Mouse (Mus musculus) limb, embryonic 11.5 days (tissue): ENCODE data around the gene Sfmbt2. TPM values are rescaled to one million over a fixed set of nuclear protein-coding genes. Genes with fewer than 3 reads are reported as not detected.
A peak's percentile ranks its signal among the peaks of the same experiment; 100 is the strongest.

Experiments used
- ATAC-seq: fragments of 200-750 bp; cut with Nextera tagmentation; 2 replicates; pipeline ENCODE4 v1.8.0; 2017; ENCODE audit warnings: low read depth; ENCODE audit not compliant: insufficient number of reproducible peaks, low FRiP score, low TSS enrichment
- DNase-seq: peaks from one replicate; pipeline ENCODE4 v3.0.0-alpha.2; 2015; ENCODE audit warnings: low spot score
- H3K27ac ChIP-seq: fragments of 300-500 bp; sonication (generic); replicated peaks from 2 replicates; pipeline ENCODE4 v1.5.1; 2014; ENCODE audit warnings: low read depth, mild to moderate bottlenecking, low read length
- H3K27me3 ChIP-seq: fragments of 300-500 bp; sonication (generic); 2 replicates; pipeline ENCODE4 v1.6.1; 2014; ENCODE audit warnings: mild to moderate bottlenecking, low read length, mixed read lengths; ENCODE audit not compliant: control insufficient read depth, insufficient read depth
- H3K36me3 ChIP-seq: fragments of 300-500 bp; sonication (generic); 2 replicates; pipeline ENCODE4 v1.6.1; 2014; ENCODE audit warnings: mild to moderate bottlenecking, low read length, moderate library complexity, mixed read lengths; ENCODE audit not compliant: control insufficient read depth, insufficient read depth
- H3K4me1 ChIP-seq: fragments of 300-500 bp; sonication (generic); 2 replicates; pipeline ENCODE4 v1.6.1; 2014; ENCODE audit warnings: low read length, mixed read lengths; ENCODE audit not compliant: control insufficient read depth, insufficient read depth
- H3K4me2 ChIP-seq: fragments of 300-500 bp; sonication (generic); 2 replicates; pipeline ENCODE4 v1.6.1; 2014; ENCODE audit warnings: low read depth, mild to moderate bottlenecking, moderate library complexity; ENCODE audit not compliant: severe bottlenecking
- H3K4me3 ChIP-seq: fragments of 300-500 bp; sonication (generic); 2 replicates; pipeline ENCODE4 v1.5.1; 2014; ENCODE audit warnings: low read depth, low read length
- H3K9ac ChIP-seq: fragments of 300-500 bp; sonication (generic); 2 replicates; pipeline ENCODE4 v1.6.1; 2014; ENCODE audit warnings: mild to moderate bottlenecking, low read length
- H3K9me3 ChIP-seq: fragments of 300-500 bp; sonication (generic); 2 replicates; pipeline ENCODE4 v1.6.1; 2016; ENCODE audit warnings: low read length; ENCODE audit not compliant: control insufficient read depth
- WGBS: fragments of 180-500 bp; shearing (Covaris S2); extraction: QIAGEN DNeasy Blood & Tissue Kit; methylation state at CpG from one replicate; pipeline ENCODE4 v1.1.7; 2014; 5-methylcytosine and 5-hydroxymethylcytosine counted together
- polyA plus RNA-seq: library from polyadenylated mRNA; unstranded; fragments of >200 nt; fragmentation: Nextera tagmentation; extraction: Ambion mirVana; gene quantifications from 2 replicates; pipeline ENCODE4 v1.2.1, GENCODE M21; 2014

Gene Sfmbt2
- polyA plus RNA-seq, 1 experiment from 2014 or later, result 1.6 TPM

GRCm38 (mm10) chr2:10374207-10375023 is 4.1 kb downstream of the Sfmbt2 start:
- peak overlapping the region; percentile 47 for H3K4me3 ChIP-seq
- no peak overlapping the region for H3K27ac ChIP-seq
- peak overlapping the region; percentile 27; the same call in 1 of the 2 replicates for H3K9ac ChIP-seq
- peaks cover 7% of the 10 kb centered on the region; the same call in 1 of the 2 replicates for H3K4me1 ChIP-seq
- H3K36me3 ChIP-seq, result no peaks in the 10 kb centered on the region
- DNase-seq, result peak; percentile 85
- H3K4me2 ChIP-seq, result peak overlapping the region; percentile 88
- H3K27me3 ChIP-seq, result peaks cover 51% of the 10 kb centered on the region
- peak; percentile 73 for ATAC-seq
- WGBS, result under 1% methylated on average over 34 of the region's 34 CpGs
- no peaks in the 10 kb centered on the region for H3K9me3 ChIP-seq

GRCm38 (mm10) chr2:10375024-10375372 is 4.7 kb downstream of the Sfmbt2 start:
- ATAC-seq (0 out of 2 replicates have a peak, but pooled peaks have one; percentile 8), DNase-seq (peak; percentile 63)
- WGBS, result under 1% methylated on average over 22 of the region's 22 CpGs
- peaks cover 45% of the 10 kb centered on the region for H3K27me3 ChIP-seq
- no peak overlapping the region for H3K27ac ChIP-seq
- peak overlapping the region; percentile 27; the same call in 1 of the 2 replicates for H3K9ac ChIP-seq
- no peaks in the 10 kb centered on the region for H3K36me3 ChIP-seq
- peaks cover 7% of the 10 kb centered on the region; the same call in 1 of the 2 replicates for H3K4me1 ChIP-seq
- H3K4me3 ChIP-seq, result peak overlapping the region; percentile 47
- peak overlapping the region; percentile 88 for H3K4me2 ChIP-seq
- H3K9me3 ChIP-seq, result no peaks in the 10 kb centered on the region

- ATAC-seq, result no peak
- no peaks in the 10 kb centered on the region for H3K4me1 ChIP-seq
These were observed 19.7 kb downstream of the Sfmbt2 start for GRCm38 (mm10) chr2:10389988-10390387.

GRCm38 (mm10) chr2:10390791-10391190 is 20.5 kb downstream of the Sfmbt2 start:
- Histone ChIP-seq H3K4me2 (no peak overlapping the region), H3K27ac (no peak overlapping the region), H3K36me3 (no peaks in the 10 kb centered on the region), H3K4me1 (no peaks in the 10 kb centered on the region), H3K27me3 (no peaks in the 10 kb centered on the region), H3K9ac (no peak overlapping the region), H3K4me3 (no peak overlapping the region), H3K9me3 (no peaks in the 10 kb centered on the region)
- ATAC-seq, result no peak
- WGBS, result 26% methylated on average over 7 of the region's 7 CpGs
- DNase-seq, result no peak

More at GRCm38 (mm10) chr2:10389988-10390387, 19.7 kb downstream of the Sfmbt2 start:
- 86% methylated on average over 4 of the region's 4 CpGs for WGBS
- Histone ChIP-seq H3K27ac (no peak overlapping the region), H3K4me2 (no peak overlapping the region), H3K9ac (no peak overlapping the region), H3K36me3 (no peaks in the 10 kb centered on the region), H3K27me3 (no peaks in the 10 kb centered on the region), H3K9me3 (no peaks in the 10 kb centered on the region), H3K4me3 (no peak overlapping the region)
- DNase-seq, result no peak

- Histone ChIP-seq H3K36me3 (no peaks in the 10 kb centered on the region), H3K4me3 (no peak overlapping the region), H3K9ac (no peak overlapping the region), H3K27ac (no peak overlapping the region), H3K9me3 (no peaks in the 10 kb centered on the region), H3K4me2 (no peak overlapping the region), H3K27me3 (no peaks in the 10 kb centered on the region), H3K4me1 (no peaks in the 10 kb centered on the region)
- DNase-seq, result no peak
- no peak for ATAC-seq
- 93% methylated on average over 11 of the region's 11 CpGs for WGBS
These were observed 24.8 kb downstream of the Sfmbt2 start for GRCm38 (mm10) chr2:10395143-10395542.

- WGBS, result 72% methylated on average over 9 of the region's 9 CpGs
- H3K36me3 ChIP-seq, result no peaks in the 10 kb centered on the region
- no peaks in the 10 kb centered on the region for H3K4me1 ChIP-seq
- no peak overlapping the region for H3K27ac ChIP-seq
- no peaks in the 10 kb centered on the region for H3K27me3 ChIP-seq
- no peak overlapping the region for H3K4me3 ChIP-seq
- no peaks in the 10 kb centered on the region for H3K9me3 ChIP-seq
- no peak overlapping the region for H3K9ac ChIP-seq
- ATAC-seq (no peak), DNase-seq (no peak)
- H3K4me2 ChIP-seq, result no peak overlapping the region
These were observed 27.5 kb downstream of the Sfmbt2 start for GRCm38 (mm10) chr2:10397790-10398189.

GRCm38 (mm10) chr2:10406151-10406550 is 35.8 kb downstream of the Sfmbt2 start:
- no peak overlapping the region for H3K9ac ChIP-seq
- H3K4me2 ChIP-seq, result no peak overlapping the region
- ATAC-seq (no peak), DNase-seq (no peak)
- no peaks in the 10 kb centered on the region for H3K4me1 ChIP-seq
- no peak overlapping the region for H3K4me3 ChIP-seq
- no peak overlapping the region for H3K27ac ChIP-seq
- H3K9me3 ChIP-seq, result no peaks in the 10 kb centered on the region
- no peaks in the 10 kb centered on the region for H3K27me3 ChIP-seq
- WGBS, result 85% methylated on average over 2 of the region's 2 CpGs
- no peaks in the 10 kb centered on the region for H3K36me3 ChIP-seq

- H3K36me3 ChIP-seq, result no peaks in the 10 kb centered on the region
- H3K4me2 ChIP-seq, result no peak overlapping the region
- H3K27me3 ChIP-seq, result no peaks in the 10 kb centered on the region
- no peak for ATAC-seq
- H3K4me3 ChIP-seq, result no peak overlapping the region
- H3K9me3 ChIP-seq, result no peaks in the 10 kb centered on the region
- DNase-seq, result no peak
- no peak overlapping the region for H3K9ac ChIP-seq
- no peaks in the 10 kb centered on the region for H3K4me1 ChIP-seq
- WGBS, result 85% methylated on average over 13 of the region's 13 CpGs
- H3K27ac ChIP-seq, result no peak overlapping the region
These were observed 39.1 kb downstream of the Sfmbt2 start for GRCm38 (mm10) chr2:10409422-10409821.
